In genomic region chr17:28612603-28613002, GRCm38 (mm10) we compare ENCODE assay signal across 27 mouse cellular contexts. TPM values are rescaled to one million over a fixed set of nuclear protein-coding genes. Genes with fewer than 3 reads are reported as not detected.
DNase-seq lines count a peak whose midpoint lies in the region; ATAC-seq and TF ChIP-seq lines count a peak whose summit lies in the region.
"Had no signal": no experiment of that assay in that cellular context is flagged by ENCODE, and none has a peak within 500 bp of the region (broad histone marks: within the 10 kb centered on the region; RNA-seq: fewer than 3 reads in every experiment).

No protein-coding gene starts in this region.

- WGBS in thymus, adult 2 months: 8% methylated on average over 2 of the region's 2 CpGs

- peaks cover 16% of the 10 kb centered on the region for H3K4me1 ChIP-seq in thymus, adult 2 months (replicated peaks; ENCODE audit: control insufficient read depth, insufficient read depth, low read length)
- H3K4me1 ChIP-seq: embryonic facial prominence, embryonic 10.5 days; intestine, embryonic 15.5 days; neural tube, embryonic 12.5 days had no signal

- ATAC-seq in activated CD4-positive, CD25-positive, alpha-beta regulatory T cell, adult 4 months: peak; percentile 98
- ATAC-seq: intestine, embryonic 15.5 days had no signal

- no peak for TF ChIP-seq CTCF in thymus, adult 2 months (IDR thresholded peaks at IDR 0.05; ENCODE audit: borderline replicate concordance, control insufficient read depth, extremely low read depth, insufficient read depth, low read length, poor library complexity)

- DNase-seq in thymus, adult 2 months: peak; percentile 31
- no peak for DNase-seq in thymus, postnatal 4 days
- DNase-seq in natural killer cell, adult 2 months (ENCODE audit: low spot score in 2 of 2): peak; percentile 40 to 52
- no peak for DNase-seq in right cerebral cortex, postnatal 36 days (ENCODE audit: low spot score in 2 of 2)
- no peak for DNase-seq in urinary bladder, adult 2 months (ENCODE audit: low spot score)
- no peak for DNase-seq in gastrocnemius, adult 8-10 months (ENCODE audit: low spot score in 2 of 2)
- DNase-seq in gastrocnemius, postnatal 10 days: no peak
- DNase-seq: B cell, adult 2 months; cerebellum, adult 2 months; heart, adult 11 months; kidney, adult 9 months; kidney, postnatal 4 days; layer of hippocampus, adult 9-11 months; lung, adult 2 months; lung, postnatal 36 days had no signal

- peak overlapping the region; percentile 60; the same call in 1 of the 2 replicates for H3K27ac ChIP-seq in thymus, adult 2 months (ENCODE audit: control insufficient read depth, insufficient read depth, low read length)
- H3K27ac ChIP-seq: embryonic facial prominence, embryonic 10.5 days; heart, embryonic 13.5 days; hindbrain, embryonic 13.5 days; intestine, embryonic 15.5 days; left cerebral cortex, adult 2 months; midbrain, embryonic 10.5 days; neural tube, embryonic 12.5 days had no signal

- H3K4me3 ChIP-seq in thymus, adult 2 months (ENCODE audit: control insufficient read depth, insufficient read depth, low read length): no peak overlapping the region
- H3K4me3 ChIP-seq: embryonic facial prominence, embryonic 10.5 days; heart, embryonic 13.5 days; hindbrain, embryonic 13.5 days; intestine, embryonic 15.5 days; left cerebral cortex, adult 2 months; midbrain, embryonic 10.5 days; neural tube, embryonic 12.5 days had no signal

- peaks cover 7% of the 10 kb centered on the region; the same call in 1 of the 2 replicates for H3K36me3 ChIP-seq in thymus, adult 2 months (ENCODE audit: control insufficient read depth, insufficient read depth, low read length)
- H3K36me3 ChIP-seq: intestine, embryonic 15.5 days had no signal

- no peaks in the 10 kb centered on the region for H3K27me3 ChIP-seq in thymus, adult 2 months (ENCODE audit: control insufficient read depth, insufficient read depth, low read length)
- H3K27me3 ChIP-seq: heart, embryonic 13.5 days; hindbrain, embryonic 13.5 days; intestine, embryonic 15.5 days; neural tube, embryonic 12.5 days had no signal

- no peak for TF ChIP-seq POLR2A in thymus, adult 2 months (IDR thresholded peaks at IDR 0.05; ENCODE audit: control insufficient read depth, extremely low read depth, insufficient read depth, low read length, poor library complexity)

RNA-seq across cellular contexts. Expression of gene Srpk1, which starts 9.9 kb away (rescaled TPM):
- polyA plus RNA-seq in thymus, adult 2 months (2012; rRNA removed): 61.4 and 63.9 TPM in 2 replicates
- 100 to 1,000 TPM; 204 to 207 TPM for polyA plus RNA-seq in activated CD4-positive, CD25-positive, alpha-beta regulatory T cell, adult 4 months (2017; shearing (Covaris generic))
- 31.2 and 33.5 TPM in 2 replicates for polyA plus RNA-seq in urinary bladder, adult 2 months (2012; rRNA removed)
- total RNA-seq in gastrocnemius, adult 8-10 months (2022): 10 to 100 TPM; 23.1 to 29.4 (median 26.6) TPM
- 10 to 100 TPM; 28.5 to 36.2 TPM for total RNA-seq in gastrocnemius, postnatal 10 days (2021)

RNA-seq across cellular contexts. Expression of gene Lhfpl5, which starts 37.2 kb away (rescaled TPM):
- 0.24 and 0.27 TPM in 2 replicates for polyA plus RNA-seq in thymus, adult 2 months (2012; rRNA removed)
- polyA plus RNA-seq in activated CD4-positive, CD25-positive, alpha-beta regulatory T cell, adult 4 months (2017; shearing (Covaris generic)): 1 to 10 TPM in 1 of 2 experiments, under 1 TPM in 1; 0.64 to 1.7 TPM
- polyA plus RNA-seq in urinary bladder, adult 2 months (2012; rRNA removed): 0.12 and 0.18 TPM in 2 replicates
- not detected for total RNA-seq in gastrocnemius, adult 8-10 months (2022)
- not detected for total RNA-seq in gastrocnemius, postnatal 10 days (2021)
- total RNA-seq: heart, postnatal 25 days had no signal
- polyA plus RNA-seq: lung, adult 2 months had no signal

RNA-seq across cellular contexts. Expression of gene Clps, which starts 52.0 kb away (rescaled TPM):
- polyA plus RNA-seq in thymus, adult 2 months (2012; rRNA removed): 1.3 and 5.4 TPM in 2 replicates
- polyA plus RNA-seq in activated CD4-positive, CD25-positive, alpha-beta regulatory T cell, adult 4 months (2017; shearing (Covaris generic)): not detected
- polyA plus RNA-seq in urinary bladder, adult 2 months (2012; rRNA removed): 0.32 and 0.46 TPM in 2 replicates
- total RNA-seq in gastrocnemius, adult 8-10 months (2022): not detected
- not detected for total RNA-seq in gastrocnemius, postnatal 10 days (2021)
- total RNA-seq: adrenal gland, adult 18-20 months; heart, postnatal 25 days; left cerebral cortex, adult 2 months had no signal
- polyA plus RNA-seq: embryonic facial prominence, embryonic 10.5 days; forebrain, embryonic 11.5 days; hindbrain, embryonic 13.5 days; limb, embryonic 11.5 days; midbrain, embryonic 10.5 days; neural tube, embryonic 12.5 days had no signal

Comparison
In these comparisons a context has a peak if more than half of its experiments do, and no peak if none do; other contexts are left out.
1. DNase-seq: peak in thymus, adult 2 months (single experiment) and natural killer cell, adult 2 months (2 of 2); none in thymus, postnatal 4 days (single experiment), right cerebral cortex, postnatal 36 days (0 of 2), urinary bladder, adult 2 months (single experiment), gastrocnemius, adult 8-10 months (0 of 2) and gastrocnemius, postnatal 10 days (single experiment).